Mouse (Mus musculus) bone marrow macrophage, adult 2 months (primary cell): Measurements from ENCODE around the gene Phf21a.

Source experiments
- CTCF ChIP-seq: IDR thresholded peaks from 2 replicates; pipeline ENCODE4 v1.5.1; 2012; ENCODE audit warnings: low read depth, mild to moderate bottlenecking, low read length, moderate library complexity
- POLR2A ChIP-seq: IDR thresholded peaks from 2 replicates; pipeline ENCODE4 v1.6.1; 2012; ENCODE audit warnings: mild to moderate bottlenecking, low read depth, low read length, borderline replicate concordance

DNA sequence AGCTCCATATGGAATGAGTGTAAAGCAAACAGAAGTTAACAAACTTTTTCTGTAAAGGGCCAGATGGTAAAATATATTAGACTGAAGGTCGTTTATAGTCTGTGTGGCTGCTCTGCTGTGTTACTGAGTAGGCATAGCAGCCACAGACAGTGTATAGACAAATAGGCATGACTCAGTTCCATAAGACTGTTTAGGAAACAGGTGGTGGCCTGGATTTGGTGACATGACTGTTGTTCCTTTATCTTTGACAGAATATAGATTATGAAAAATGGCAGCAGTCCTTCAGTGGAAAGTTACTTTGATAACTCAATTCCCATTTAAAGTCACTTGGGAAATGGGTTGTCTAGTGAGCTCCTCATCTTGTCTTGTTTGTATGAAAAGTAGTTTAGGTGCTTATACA lies 132.7 kb downstream of the Phf21a start:
- TF ChIP-seq POLR2A = no peak
- TF ChIP-seq CTCF = no peak
